Mouse (Mus musculus) heart, embryonic 13.5 days (tissue): ENCODE data around the gene Clptm1l. TPM values are rescaled to one million over a fixed set of nuclear protein-coding genes. Genes with fewer than 3 reads are reported as not detected.
A peak's percentile ranks its signal among the peaks of the same experiment; 100 is the strongest.

Source experiments
- ATAC-seq: fragments of 200-750 bp; cut with Nextera tagmentation; 2 replicates; pipeline ENCODE4 v1.8.0; 2017; ENCODE audit warnings: moderate TSS enrichment; ENCODE audit not compliant: insufficient number of reproducible peaks, low FRiP score, low TSS enrichment; ENCODE audit errors: extremely low read depth
- H3K27ac ChIP-seq: fragments of 300-500 bp; sonication (generic); replicated peaks from 2 replicates; pipeline ENCODE4 v1.5.1; 2015; ENCODE audit warnings: moderate library complexity, mild to moderate bottlenecking, inconsistent platforms
- H3K27me3 ChIP-seq: fragments of 300-500 bp; sonication (generic); replicated peaks from 2 replicates; pipeline ENCODE4 v1.6.1; 2015; ENCODE audit warnings: mild to moderate bottlenecking, inconsistent platforms
- H3K36me3 ChIP-seq: fragments of 300-500 bp; sonication (generic); 2 replicates; pipeline ENCODE4 v1.6.1; 2015; ENCODE audit warnings: mild to moderate bottlenecking, inconsistent platforms
- H3K4me1 ChIP-seq: fragments of 300-500 bp; sonication (generic); 2 replicates; pipeline ENCODE4 v1.6.1; 2015; ENCODE audit warnings: inconsistent platforms
- H3K4me2 ChIP-seq: fragments of 300-500 bp; sonication (generic); 2 replicates; pipeline ENCODE4 v1.6.1; 2015; ENCODE audit warnings: inconsistent platforms, mild to moderate bottlenecking, moderate library complexity
- H3K4me3 ChIP-seq: fragments of 300-500 bp; sonication (generic); 2 replicates; pipeline ENCODE4 v1.5.1; 2015; ENCODE audit warnings: moderate library complexity, mild to moderate bottlenecking, inconsistent platforms
- H3K9ac ChIP-seq: fragments of 300-500 bp; sonication (generic); 2 replicates; pipeline ENCODE4 v1.6.1; 2015; ENCODE audit warnings: inconsistent platforms, mild to moderate bottlenecking, moderate library complexity
- H3K9me3 ChIP-seq: fragments of 300-500 bp; sonication (generic); 2 replicates; pipeline ENCODE4 v1.6.1; 2016; ENCODE audit warnings: inconsistent platforms
- WGBS: fragments of 180-500 bp; shearing (Covaris S2); methylation state at CpG from one replicate; pipeline ENCODE4 v1.1.7; 2015; ENCODE audit warnings: mixed read lengths; 5-methylcytosine and 5-hydroxymethylcytosine counted together
- polyA plus RNA-seq: library from polyadenylated mRNA; unstranded; fragments of >200 nt; fragmentation: Nextera tagmentation; extraction: Ambion mirVana; gene quantifications from 2 replicates; pipeline ENCODE4 v1.2.1, GENCODE M21; 2015

Clptm1l gene
- polyA plus RNA-seq, result 93.5 and 111 TPM in 2 replicates

DNA sequence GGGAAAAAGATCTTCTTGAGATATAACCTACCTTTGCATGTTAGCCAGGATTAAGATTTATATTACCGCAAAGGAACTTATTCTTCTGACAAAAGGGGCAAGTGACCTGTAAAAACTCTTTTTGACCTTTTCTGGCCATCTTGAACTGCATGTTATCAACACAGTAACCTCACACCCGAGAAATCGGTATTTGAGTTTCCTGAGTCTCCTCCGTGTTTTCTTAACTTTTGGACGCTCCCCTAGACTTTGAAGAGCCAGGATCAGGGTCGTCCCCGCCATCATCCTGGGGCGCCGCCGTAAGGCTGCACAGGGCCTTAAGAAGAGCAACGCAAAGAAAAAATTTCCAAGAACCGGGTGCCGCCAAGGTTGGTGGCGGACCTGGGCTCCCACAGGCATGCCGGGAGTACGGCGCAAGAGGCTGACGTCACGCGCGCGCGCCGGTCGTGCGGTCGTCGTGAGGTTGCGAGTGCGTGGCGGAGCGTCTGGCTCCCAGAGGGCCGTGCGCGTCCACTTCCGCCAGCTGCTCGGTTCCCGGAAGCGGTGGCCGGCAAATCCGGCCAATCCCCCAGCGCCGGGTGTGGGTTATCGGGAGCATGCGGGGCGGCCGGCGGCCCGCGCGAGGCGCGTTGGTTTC lies at the start of gene Clptm1l:
Clptm1l (plus strand) TSS at position 485 of the 634 bp plus-strand sequence.
- H3K4me2 ChIP-seq, result peak within 1 kb of the TSS; percentile 80
- peaks cover 19% of the 10 kb centered on the region for H3K4me1 ChIP-seq
- peak within 1 kb of the TSS; percentile 92 for H3K9ac ChIP-seq
- peaks cover 6% of the 10 kb centered on the region; the same call in 1 of the 2 replicates for H3K27me3 ChIP-seq
- H3K4me3 ChIP-seq, result peak within 1 kb of the TSS; percentile 79
- peaks cover 32% of the 10 kb centered on the region for H3K36me3 ChIP-seq
- H3K9me3 ChIP-seq, result no peaks in the 10 kb centered on the region
- under 1% methylated on average over 51 of the region's 53 CpGs for WGBS
- ATAC-seq, result peak; percentile 90
- H3K27ac ChIP-seq, result peak within 1 kb of the TSS; percentile 83

DNA sequence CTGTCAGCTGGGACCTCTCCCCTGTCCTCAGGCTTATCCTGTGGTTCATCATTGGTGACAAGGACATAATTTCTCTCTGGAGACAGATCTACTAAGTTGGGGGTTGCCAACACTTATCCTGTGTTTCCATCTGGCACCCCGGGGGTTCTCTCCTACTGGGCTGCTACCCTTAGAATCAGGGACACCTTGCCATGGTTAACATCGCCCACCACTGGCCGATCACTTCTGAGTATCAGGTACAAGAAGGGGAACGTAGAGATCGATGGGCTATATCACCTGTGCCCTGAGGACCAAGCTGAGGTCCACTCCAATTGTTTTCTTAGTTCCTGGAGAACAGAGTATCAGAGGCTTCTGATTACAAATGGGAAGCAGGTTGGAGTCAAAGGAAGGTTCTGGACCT lies 39.6 kb upstream of the Clptm1l start:
- Histone ChIP-seq H3K9me3 (no peaks in the 10 kb centered on the region), H3K9ac (no peak overlapping the region)
- 74% methylated on average over 5 of the region's 5 CpGs for WGBS

DNA sequence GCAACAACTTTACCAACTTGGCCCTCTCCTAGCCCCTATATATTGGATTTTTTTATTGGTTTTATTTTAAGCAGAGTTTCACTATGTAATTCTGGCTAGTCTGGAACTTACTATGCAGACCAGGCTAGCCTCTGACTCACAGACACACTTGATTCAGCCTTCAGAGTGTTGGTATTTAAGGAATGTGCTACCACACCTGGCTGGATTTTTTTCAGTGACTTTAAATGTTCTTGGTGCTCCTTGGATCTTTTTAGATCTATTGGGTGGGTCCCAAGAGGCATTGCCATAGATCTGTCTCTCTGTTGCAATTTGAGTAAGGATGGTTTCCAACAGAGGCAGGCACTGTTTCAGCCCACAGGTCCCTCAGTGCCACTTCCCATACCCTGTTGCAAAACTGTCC lies 28.8 kb upstream of the Clptm1l start:
- Histone ChIP-seq H3K4me3 (no peak overlapping the region), H3K4me2 (no peak overlapping the region), H3K9ac (no peak overlapping the region), H3K36me3 (no peaks in the 10 kb centered on the region), H3K9me3 (no peaks in the 10 kb centered on the region), H3K27me3 (peaks cover 8% of the 10 kb centered on the region; the same call in 1 of the 2 replicates), H3K27ac (no peak overlapping the region), H3K4me1 (no peaks in the 10 kb centered on the region)
- no peak for ATAC-seq

More for the DNA sequence above, 39.6 kb upstream of the Clptm1l start:
- Histone ChIP-seq H3K4me2 (no peak overlapping the region), H3K27ac (no peak overlapping the region), H3K36me3 (no peaks in the 10 kb centered on the region), H3K4me3 (no peak overlapping the region), H3K4me1 (no peaks in the 10 kb centered on the region), H3K27me3 (peaks cover 33% of the 10 kb centered on the region)
- no peak for ATAC-seq

DNA sequence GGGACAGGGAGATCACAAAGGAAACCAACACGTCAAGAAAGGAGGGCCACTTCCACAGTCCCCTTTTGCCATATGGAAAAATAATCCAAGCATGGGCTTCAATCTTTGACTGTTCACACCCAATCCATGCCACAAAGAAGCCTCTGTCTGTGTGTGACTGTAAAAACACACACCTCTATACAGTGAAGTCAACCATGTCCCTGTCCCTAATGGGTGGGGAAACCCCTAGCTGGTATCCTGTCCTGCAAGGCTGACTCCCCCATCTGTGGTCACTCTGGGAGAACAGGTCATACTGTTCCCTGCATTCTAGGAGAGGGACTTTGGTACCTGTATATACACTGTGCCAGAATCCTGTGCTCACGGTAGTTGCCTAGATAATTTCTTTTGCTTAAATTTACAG lies 26.5 kb upstream of the Clptm1l start:
- no peak overlapping the region for H3K27ac ChIP-seq
- no peak for ATAC-seq
- no peak overlapping the region for H3K9ac ChIP-seq
- H3K36me3 ChIP-seq, result no peaks in the 10 kb centered on the region
- H3K27me3 ChIP-seq, result no peaks in the 10 kb centered on the region
- H3K4me1 ChIP-seq, result no peaks in the 10 kb centered on the region
- WGBS, result 59% methylated on average over 2 of the region's 2 CpGs
- H3K4me2 ChIP-seq, result no peak overlapping the region
- H3K4me3 ChIP-seq, result no peak overlapping the region
- H3K9me3 ChIP-seq, result no peaks in the 10 kb centered on the region

DNA sequence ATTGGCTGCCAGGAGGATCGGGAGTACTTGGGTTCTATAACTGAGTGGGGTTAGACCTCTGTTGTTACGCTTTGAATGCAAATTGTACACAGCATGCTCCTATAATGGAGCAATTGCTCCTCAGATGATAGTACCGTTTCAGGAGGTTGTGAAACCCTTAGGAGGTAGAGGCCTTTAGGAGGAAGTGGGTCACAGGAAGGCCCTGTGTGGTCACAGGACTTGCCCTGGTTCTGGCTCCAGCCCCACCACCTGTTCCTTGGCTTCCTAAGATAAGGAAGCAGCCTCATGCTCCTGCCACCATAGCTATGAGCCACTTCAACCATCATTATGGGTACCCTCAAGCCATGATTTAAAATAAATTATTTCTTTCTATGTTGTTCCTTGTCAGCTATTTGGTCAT lies 12.3 kb upstream of the Clptm1l start:
- no peak overlapping the region for H3K4me2 ChIP-seq
- no peak for ATAC-seq
- H3K27me3 ChIP-seq, result peaks cover 34% of the 10 kb centered on the region
- H3K27ac ChIP-seq, result no peak overlapping the region
- no peak overlapping the region for H3K9ac ChIP-seq
- H3K9me3 ChIP-seq, result no peaks in the 10 kb centered on the region
- H3K4me3 ChIP-seq, result no peak overlapping the region
- 64% methylated on average over 3 of the region's 3 CpGs for WGBS
- no peaks in the 10 kb centered on the region for H3K36me3 ChIP-seq
- no peaks in the 10 kb centered on the region for H3K4me1 ChIP-seq

DNA sequence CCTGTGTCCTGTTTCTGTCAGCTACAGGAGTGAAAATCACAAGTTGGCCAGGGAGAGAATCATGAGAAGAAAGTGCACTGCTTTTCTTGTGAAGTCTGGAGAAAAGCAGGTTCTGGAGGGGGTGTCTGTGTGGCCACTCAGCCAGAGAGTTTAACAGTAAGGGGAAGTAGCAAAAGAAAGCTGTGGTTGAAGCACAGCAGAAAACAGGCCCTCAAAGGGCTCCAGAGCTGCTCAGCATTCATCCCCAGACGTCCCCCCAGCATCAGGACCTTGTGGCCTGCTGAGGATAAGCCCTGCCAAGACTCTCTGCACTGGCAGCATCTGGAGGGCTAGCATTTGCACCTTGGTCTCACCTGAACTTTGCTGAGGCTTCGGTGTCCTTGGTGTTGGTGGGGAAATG lies 11.3 kb upstream of the Clptm1l start:
- H3K4me3 ChIP-seq, result no peak overlapping the region
- no peaks in the 10 kb centered on the region for H3K4me1 ChIP-seq
- no peak overlapping the region for H3K27ac ChIP-seq
- ATAC-seq, result no peak
- H3K27me3 ChIP-seq, result peaks cover 44% of the 10 kb centered on the region
- H3K9me3 ChIP-seq, result no peaks in the 10 kb centered on the region
- no peak overlapping the region for H3K4me2 ChIP-seq
- WGBS, result 35% methylated on average over 2 of the region's 2 CpGs
- H3K9ac ChIP-seq, result no peak overlapping the region
- no peaks in the 10 kb centered on the region for H3K36me3 ChIP-seq

DNA sequence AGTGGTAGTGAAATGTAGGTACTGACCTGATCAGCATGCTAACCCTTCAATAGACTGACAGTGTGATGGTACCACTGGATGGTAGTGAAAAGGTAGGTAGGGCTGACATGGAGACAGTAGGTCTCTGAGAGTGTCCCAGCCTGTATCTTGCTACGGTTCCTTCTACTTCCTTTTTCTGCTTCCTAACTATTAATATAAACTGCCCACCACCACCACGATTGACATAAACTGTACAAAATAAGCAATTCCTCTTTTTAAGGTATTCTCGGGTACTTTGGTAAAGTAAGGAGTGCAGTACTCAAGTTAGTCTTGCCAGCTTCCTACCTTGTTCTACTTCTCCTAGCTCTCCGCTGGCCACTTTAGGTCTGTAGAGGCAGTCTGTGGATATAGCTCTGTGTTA lies 7.5 kb upstream of the Clptm1l start:
- no peak overlapping the region for H3K9ac ChIP-seq
- no peaks in the 10 kb centered on the region for H3K36me3 ChIP-seq
- no peaks in the 10 kb centered on the region for H3K9me3 ChIP-seq
- no peak overlapping the region for H3K4me2 ChIP-seq
- H3K4me3 ChIP-seq, result no peak overlapping the region
- H3K27me3 ChIP-seq, result peaks cover 59% of the 10 kb centered on the region
- no peaks in the 10 kb centered on the region for H3K4me1 ChIP-seq
- 59% methylated on average over 4 of the region's 4 CpGs for WGBS
- no peak overlapping the region for H3K27ac ChIP-seq
- ATAC-seq, result no peak

DNA sequence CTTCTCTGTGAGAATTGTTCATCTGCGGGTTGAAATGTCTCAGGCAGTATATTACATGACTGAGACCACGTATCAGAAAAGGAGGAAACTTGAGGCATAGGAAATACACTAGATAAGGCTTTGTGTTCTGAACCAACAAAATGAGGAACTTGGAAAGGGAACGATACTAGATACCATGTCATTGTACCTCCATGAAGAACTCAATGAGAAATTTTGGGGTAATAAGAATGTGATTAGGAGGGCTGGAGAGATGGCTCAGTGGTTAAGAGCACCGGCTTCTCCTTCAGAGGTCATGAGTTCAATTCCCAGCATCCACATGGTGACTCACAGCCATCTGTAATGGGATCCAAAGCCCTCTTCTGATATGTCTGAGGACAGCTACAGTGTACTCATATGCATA lies 3.6 kb upstream of the Clptm1l start:
- Histone ChIP-seq H3K27me3 (peaks cover 38% of the 10 kb centered on the region), H3K9ac (no peak overlapping the region), H3K4me3 (no peak overlapping the region), H3K27ac (no peak overlapping the region), H3K9me3 (no peaks in the 10 kb centered on the region), H3K36me3 (no peaks in the 10 kb centered on the region), H3K4me1 (peaks cover 14% of the 10 kb centered on the region), H3K4me2 (no peak overlapping the region)
- 62% methylated on average over 4 of the region's 4 CpGs for WGBS
- no peak for ATAC-seq

DNA sequence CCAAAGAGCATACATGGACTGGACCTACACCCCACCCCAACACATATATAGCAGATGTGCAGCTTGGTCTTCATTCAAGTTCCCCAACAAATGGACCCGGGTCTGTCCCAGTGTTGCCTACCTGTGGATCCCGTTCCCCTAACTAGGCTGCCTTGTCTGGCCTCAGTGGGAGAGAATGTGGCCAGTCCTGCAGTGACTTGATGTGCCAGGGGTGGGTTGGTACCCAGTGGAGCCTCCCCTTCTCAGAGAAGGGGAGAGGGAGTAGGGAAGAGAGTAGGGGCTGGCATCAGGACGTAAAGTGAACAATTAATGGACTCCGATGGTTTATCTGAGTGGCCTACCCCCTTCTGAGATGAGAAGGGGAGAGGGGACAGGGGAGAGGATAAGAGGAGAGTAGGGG lies 760 bp upstream of the Clptm1l start:
- no peaks in the 10 kb centered on the region for H3K9me3 ChIP-seq
- H3K27ac ChIP-seq, result no peak overlapping the region
- H3K4me2 ChIP-seq, result peak overlapping the region; percentile 80
- peaks cover 26% of the 10 kb centered on the region for H3K36me3 ChIP-seq
- H3K4me3 ChIP-seq, result peak overlapping the region; percentile 79
- peak overlapping the region; percentile 92 for H3K9ac ChIP-seq
- no peak for ATAC-seq
- H3K27me3 ChIP-seq, result peaks cover 10% of the 10 kb centered on the region; the same call in 1 of the 2 replicates
- H3K4me1 ChIP-seq, result peaks cover 19% of the 10 kb centered on the region
- 44% methylated on average over 4 of the region's 4 CpGs for WGBS

DNA sequence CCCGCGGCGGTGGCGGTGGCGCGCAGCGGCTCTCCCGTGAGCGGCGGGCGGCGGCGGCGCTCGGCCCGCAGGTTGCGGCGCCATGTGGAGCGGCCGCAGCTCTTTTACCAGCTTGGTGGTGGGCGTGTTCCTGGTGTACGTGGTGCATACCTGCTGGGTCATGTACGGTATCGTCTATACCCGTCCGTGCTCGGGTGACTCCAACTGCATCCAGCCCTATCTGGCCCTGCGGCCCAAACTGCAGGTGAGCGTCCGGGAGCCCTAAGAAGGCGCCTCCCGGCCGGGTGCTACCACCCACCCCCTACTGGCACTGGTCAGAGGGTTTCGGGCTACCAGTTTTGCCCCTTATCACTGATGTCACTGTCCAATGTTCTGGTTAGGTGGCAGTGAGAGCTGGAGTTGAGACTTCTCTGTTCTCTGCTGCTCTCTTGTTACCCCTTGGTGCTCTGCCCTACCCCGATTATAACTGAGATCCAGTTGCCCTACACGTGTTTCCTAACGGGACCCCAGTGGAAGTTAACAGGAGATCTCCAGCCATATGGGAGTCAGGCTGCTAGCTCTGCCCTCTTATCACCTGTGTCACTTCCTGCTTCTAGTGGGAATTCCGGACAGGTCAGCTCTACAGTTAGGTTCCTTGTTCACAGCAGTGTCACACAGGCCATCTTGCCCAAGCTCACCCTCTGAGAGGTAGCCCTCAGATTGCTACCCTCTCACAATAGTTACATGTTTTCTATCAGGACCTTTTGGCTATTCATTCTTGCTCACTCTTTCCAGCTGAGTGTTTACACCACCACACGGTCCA lies 551 bp downstream of the Clptm1l start:
- 2% methylated on average over 39 of the region's 39 CpGs for WGBS
- H3K4me2 ChIP-seq, result peak overlapping the region; percentile 80
- H3K9me3 ChIP-seq, result no peaks in the 10 kb centered on the region
- ATAC-seq, result peak; percentile 64
- H3K4me1 ChIP-seq, result peaks cover 19% of the 10 kb centered on the region
- peak overlapping the region; percentile 92 for H3K9ac ChIP-seq
- peak overlapping the region; percentile 83 for H3K27ac ChIP-seq
- peak overlapping the region; percentile 79 for H3K4me3 ChIP-seq
- peaks cover 39% of the 10 kb centered on the region for H3K36me3 ChIP-seq
- peaks cover 2% of the 10 kb centered on the region; the same call in 1 of the 2 replicates for H3K27me3 ChIP-seq

DNA sequence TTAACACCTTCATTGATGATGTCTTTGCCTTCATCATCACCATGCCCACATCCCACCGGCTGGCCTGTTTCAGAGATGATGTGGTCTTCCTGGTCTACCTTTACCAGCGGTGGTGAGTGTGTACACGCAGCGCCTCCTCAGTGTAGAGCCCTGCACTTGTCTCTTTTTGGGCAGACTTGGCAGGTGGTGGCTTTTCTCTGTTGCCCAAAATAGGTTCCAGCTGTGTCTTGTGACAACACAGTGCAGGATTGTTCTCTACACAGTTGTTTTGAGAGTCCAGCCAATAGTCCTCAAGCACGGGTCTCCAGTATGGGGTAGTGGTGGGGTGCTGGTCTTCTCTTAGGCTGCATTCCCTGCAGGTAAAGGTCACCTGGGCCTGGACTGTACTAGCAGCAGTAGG lies 14.6 kb downstream of the Clptm1l start:
- Histone ChIP-seq H3K27ac (no peak overlapping the region), H3K4me2 (no peak overlapping the region), H3K27me3 (no peaks in the 10 kb centered on the region), H3K9ac (no peak overlapping the region), H3K4me1 (no peaks in the 10 kb centered on the region), H3K4me3 (no peak overlapping the region), H3K36me3 (peaks cover 93% of the 10 kb centered on the region), H3K9me3 (no peaks in the 10 kb centered on the region)
- 85% methylated on average over 5 of the region's 5 CpGs for WGBS
- no peak for ATAC-seq
